Mouse (Mus musculus) ovary, adult 18-20 months (tissue): ENCODE data around the gene Pi4k2a.
A peak's percentile ranks its signal among the peaks of the same experiment; 100 is the strongest.
"Not testable (repeated sequence)": the region's sequence is repeated elsewhere in the genome, so short reads cannot be mapped to it uniquely, and the experiment has no call there.

Source experiments
- DNase-seq: peaks from one replicate; pipeline ENCODE4 v3.0.0; 2022; ENCODE audit warnings: low spot score, mixed read lengths

Gene Pi4k2a

GRCm38 (mm10) chr19:42080469-42080868 is 9.8 kb upstream of the Pi4k2a start:
- DNase-seq, result no peak

- DNase-seq, result not testable (repeated sequence)
Observed at GRCm38 (mm10) chr19:42081613-42082012, 8.7 kb upstream of the Pi4k2a start.

- no peak for DNase-seq
Observed at GRCm38 (mm10) chr19:42085690-42086089, 4.6 kb upstream of the Pi4k2a start.

GRCm38 (mm10) chr19:42086166-42086565 is 4.1 kb upstream of the Pi4k2a start, which contains the start of gene Morn4:
Gene Morn4 (minus strand): TSS chr19:42086357.
- peak; percentile 86 for DNase-seq

- DNase-seq, result peak; percentile 43
Observed at GRCm38 (mm10) chr19:42089103-42089747, 1.0 kb upstream of the Pi4k2a start.

- DNase-seq, result peak; percentile 23
Observed at GRCm38 (mm10) chr19:42090637-42091141, 419 bp downstream of the Pi4k2a start.

DNA sequence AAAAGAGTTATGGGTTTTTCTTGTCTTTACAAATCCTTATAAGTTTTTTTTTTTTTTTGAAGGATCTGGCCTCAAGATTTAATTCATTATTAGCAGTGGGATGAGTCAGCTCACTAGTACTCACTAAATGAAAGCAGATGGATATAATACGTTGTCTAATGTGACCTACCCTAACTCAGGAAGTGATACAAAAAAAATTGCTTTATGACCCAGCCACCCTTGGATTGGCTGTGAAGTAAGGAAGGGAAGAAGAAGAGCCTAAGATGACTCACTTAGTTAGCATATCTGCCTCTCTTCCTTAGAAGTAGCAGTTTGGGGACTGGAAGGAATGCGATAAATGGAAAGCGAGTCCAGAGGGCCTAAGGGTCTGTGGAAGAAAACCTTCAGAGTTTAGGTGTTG is 9.1 kb downstream of the Pi4k2a start:
- DNase-seq, result no peak

- no peak for DNase-seq
Observed at GRCm38 (mm10) chr19:42104681-42105080, 14.4 kb downstream of the Pi4k2a start.

DNA sequence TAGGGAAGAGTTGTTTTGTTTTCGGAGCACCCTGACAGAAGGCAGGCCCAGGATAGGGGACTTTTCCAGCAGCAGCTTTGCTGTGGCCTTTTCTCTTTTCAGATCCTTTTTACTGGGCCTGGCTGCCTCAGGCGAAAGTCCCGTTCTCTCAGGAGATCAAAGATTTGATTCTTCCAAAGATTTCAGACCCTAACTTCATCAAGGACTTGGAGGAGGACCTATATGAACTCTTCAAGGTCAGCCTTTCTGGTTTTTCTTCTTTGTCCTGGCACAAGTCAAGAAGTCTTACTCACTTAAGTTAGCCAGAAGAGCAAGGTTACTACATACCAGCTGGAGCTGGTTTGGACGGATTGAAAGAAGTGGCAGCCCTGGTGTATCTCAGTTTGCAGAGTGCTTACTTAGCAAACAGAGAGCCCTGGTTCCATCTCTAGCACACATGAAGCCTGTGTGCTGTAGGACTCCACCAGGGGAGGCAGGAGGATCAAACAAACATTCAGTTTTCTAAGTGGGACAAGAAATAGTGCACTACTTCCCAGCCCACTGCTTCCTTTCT is 25.6 kb downstream of the Pi4k2a start:
- DNase-seq, result no peak

DNA sequence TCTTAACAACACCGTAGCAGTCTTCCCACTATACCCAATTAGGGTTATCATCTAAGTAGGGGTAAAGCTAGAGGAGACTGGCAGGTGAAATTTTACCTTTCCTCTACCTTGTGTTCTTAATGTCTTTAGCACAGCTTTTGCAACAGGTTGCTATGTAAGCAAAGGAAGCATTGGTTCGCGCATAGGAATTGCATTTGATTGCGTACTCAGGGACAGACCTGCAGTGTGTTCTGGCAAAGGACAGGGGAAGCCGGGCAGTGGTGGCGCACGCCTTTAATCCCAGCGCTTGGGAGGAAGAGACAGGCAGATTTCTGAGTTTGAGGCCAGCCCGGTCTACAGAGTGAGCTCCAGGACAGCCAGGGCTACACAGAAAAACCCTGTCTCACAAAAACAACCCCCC is 27.9 kb downstream of the Pi4k2a start:
- no peak for DNase-seq

- no peak for DNase-seq
Observed at GRCm38 (mm10) chr19:42118596-42118995, 28.3 kb downstream of the Pi4k2a start.

DNA sequence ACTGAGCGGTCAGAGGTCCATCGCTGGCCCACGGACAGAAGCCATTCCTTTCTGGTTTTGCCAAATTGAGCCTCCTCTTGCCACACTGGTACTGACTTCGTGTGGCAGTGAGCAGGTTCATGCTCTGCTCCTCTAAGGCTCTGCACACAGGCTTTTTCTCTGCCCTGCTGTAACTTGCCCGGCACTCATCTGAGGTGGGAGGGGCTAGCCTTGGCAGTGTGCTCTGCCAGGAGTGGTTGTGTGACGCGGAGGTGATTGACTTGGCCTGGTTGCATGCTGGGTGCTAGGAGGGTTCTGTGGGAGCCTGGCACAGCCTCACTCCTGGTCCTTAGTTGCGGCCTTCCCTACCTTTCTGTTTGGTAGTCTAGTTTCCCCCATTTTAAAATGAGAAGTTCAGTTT is 30.2 kb downstream of the Pi4k2a start:
- DNase-seq, result no peak

GRCm38 (mm10) chr19:42124684-42125083 is 34.4 kb downstream of the Pi4k2a start:
- no peak for DNase-seq

DNA sequence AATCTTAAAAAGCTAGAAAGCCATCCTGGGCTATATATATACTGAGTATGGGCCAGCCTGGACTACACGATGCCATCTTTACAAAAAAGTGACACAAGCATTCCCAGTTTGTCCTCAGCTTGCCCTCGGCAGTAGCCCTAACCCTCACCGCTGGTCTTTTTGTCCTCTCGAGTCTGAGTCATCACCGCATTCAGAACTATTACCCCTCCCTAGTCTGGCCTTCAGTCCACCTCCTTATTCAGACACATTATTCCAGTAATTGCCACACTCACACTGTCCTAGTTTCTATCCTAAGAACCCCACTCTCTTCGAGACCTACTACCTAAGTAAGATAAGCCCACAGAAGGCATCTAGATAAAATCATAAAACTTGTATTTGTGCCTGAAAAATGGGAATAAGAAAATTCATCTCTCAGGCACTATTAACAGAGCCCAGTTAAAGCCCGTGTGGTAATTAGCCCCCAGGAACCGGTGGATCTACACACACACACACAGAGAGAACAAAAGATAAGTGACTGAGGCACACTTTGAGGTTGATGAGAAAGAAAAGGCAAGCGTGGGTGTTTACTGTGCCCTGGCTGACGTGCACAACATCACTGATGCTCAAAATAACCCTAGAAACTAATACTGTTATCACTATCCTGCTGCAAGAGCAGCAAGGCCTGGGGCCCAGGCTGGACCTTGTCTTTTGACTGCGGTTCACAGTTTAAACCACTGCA is 35.4 kb downstream of the Pi4k2a start:
- DNase-seq, result no peak

DNA sequence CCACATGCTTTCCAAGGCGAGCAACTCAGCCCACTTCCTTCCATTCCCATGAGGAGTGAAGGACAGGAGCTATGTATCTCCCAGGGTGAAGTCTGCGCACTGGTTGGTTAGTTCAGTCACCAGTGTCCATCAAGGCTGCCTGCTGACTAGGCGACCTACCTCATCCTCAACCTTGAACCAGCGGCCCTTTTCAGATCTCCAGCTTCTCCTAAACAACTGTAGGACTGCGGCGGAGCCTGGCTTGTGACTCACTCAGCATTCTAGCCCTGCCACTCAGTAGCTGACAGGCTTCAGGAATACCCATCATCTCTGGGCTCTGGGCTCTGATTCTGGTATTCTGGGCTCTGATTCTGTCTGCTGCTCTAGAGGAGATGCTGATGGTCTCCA is 35.9 kb downstream of the Pi4k2a start:
- DNase-seq, result no peak

GRCm38 (mm10) chr19:42127024-42127423 is 36.8 kb downstream of the Pi4k2a start:
- no peak for DNase-seq

DNA sequence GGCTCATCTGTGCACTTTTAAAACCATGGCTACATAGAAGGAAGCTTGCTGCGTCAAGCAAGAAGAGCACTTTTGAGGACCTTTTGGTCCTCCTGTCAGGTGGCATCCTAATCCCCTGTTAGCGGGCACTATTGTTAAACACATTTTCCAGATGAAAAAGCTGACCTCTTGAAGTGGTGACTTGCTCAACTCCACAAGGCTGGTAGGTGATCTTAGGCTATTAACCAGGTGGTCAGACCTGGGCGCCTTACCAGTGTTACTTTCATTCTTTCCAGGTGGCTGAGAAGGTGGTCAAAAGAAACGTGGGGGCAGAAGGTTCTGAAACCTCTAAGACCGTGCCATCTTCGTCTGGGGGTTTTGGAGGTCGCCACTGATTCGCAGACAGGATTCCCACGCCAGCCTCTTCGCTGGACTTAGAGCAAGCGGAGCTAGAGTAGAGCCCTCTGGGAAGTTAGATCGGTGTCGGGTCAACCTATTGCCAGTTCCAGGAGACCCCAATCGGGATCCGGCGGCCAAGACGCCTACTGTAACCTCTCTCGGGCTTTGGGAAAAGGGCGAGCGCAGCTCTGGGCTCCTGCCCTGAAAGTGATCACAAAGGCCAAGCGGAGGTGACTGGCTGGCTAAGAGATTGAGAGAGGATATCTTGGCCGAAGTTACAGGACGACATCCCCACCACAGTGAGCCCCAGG is 37.9 kb downstream of the Pi4k2a start:
- DNase-seq, result no peak

GRCm38 (mm10) chr19:42128787-42129508 is 38.7 kb downstream of the Pi4k2a start, which contains the start of gene Avpi1:
Gene Avpi1 (minus strand): TSS chr19:42129059.
- peak; percentile 99 for DNase-seq

DNA sequence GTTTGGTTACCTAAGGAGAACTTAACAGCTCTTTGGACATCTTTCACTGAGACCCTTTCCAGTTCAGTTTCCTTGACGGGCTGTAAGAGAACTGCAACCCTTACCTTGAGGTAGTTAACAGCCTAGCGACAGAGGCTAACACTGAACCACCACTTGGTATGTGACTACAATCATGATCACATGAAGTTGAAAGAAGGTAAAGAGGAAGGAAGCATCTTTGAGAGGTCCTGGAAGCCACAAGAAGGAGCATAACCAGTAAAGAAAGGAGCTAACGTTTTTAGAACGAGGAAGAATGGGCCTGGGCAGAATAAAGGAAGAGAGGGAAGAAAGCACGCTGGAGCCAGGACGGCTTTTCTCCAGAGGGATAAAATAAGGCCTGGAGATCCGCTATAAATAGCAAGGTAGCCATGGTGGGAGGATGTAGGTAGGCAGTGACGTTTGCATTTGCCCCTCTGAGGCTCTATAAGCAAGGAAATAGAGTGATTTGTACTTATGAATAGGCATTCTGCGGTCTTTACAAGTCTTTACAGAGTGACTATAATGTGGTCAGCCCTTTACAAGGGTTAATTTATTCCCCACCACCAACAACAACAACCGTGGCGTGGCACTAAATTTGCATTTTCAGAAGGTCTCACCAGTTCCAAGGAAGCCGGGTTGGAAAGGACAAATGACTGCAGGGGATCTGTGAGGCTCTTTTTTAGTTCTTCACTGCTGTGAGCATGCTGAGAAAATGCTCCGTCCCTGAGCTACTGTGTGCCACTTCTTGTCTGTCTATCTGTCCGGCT is 39.4 kb downstream of the Pi4k2a start:
- no peak for DNase-seq

DNA sequence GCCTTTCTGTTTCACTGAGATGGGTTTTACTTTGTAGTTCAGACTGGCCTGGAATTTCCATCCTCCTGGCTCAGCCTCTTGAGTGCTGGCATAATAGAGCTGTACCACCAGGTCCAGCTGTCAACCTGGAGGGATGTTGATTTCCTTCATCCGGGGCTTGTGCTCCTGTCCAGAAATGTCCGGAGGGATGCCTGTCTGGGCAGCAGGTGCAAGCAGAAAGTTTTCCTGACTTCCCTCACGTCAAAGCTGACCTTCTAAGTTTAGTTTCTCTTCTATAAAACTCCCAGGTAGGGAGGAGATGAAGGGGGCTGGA is 40.0 kb downstream of the Pi4k2a start:
- no peak for DNase-seq

GRCm38 (mm10) chr19:42131101-42131500 is 40.8 kb downstream of the Pi4k2a start:
- DNase-seq, result no peak
